Mouse (Mus musculus) lung, embryonic 15.5 days (tissue): ENCODE results near the gene Phf21b. TPM values are rescaled to one million over a fixed set of nuclear protein-coding genes. Genes with fewer than 3 reads are reported as not detected.

Experiments
- ATAC-seq: fragments of 200-750 bp; cut with Nextera tagmentation; 2 replicates; pipeline ENCODE4 v1.8.0; 2017; ENCODE audit warnings: moderate number of reproducible peaks, borderline replicate concordance; ENCODE audit not compliant: low FRiP score, low TSS enrichment; ENCODE audit errors: extremely low read depth
- H3K27ac ChIP-seq: fragments of 300-500 bp; sonication (generic); 2 replicates; pipeline ENCODE4 v1.5.1; 2015; ENCODE audit warnings: moderate library complexity, mild to moderate bottlenecking, inconsistent platforms
- H3K27me3 ChIP-seq: fragments of 300-500 bp; sonication (generic); 2 replicates; pipeline ENCODE4 v1.6.1; 2015; ENCODE audit warnings: inconsistent platforms
- H3K36me3 ChIP-seq: fragments of 300-500 bp; sonication (generic); 2 replicates; pipeline ENCODE4 v1.6.1; 2015; ENCODE audit warnings: inconsistent platforms
- H3K4me1 ChIP-seq: fragments of 300-500 bp; sonication (generic); 2 replicates; pipeline ENCODE4 v1.6.1; 2015; ENCODE audit warnings: inconsistent platforms
- H3K4me2 ChIP-seq: fragments of 300-500 bp; sonication (generic); 2 replicates; pipeline ENCODE4 v1.6.1; 2015; ENCODE audit warnings: inconsistent platforms, mild to moderate bottlenecking, moderate library complexity
- H3K4me3 ChIP-seq: fragments of 300-500 bp; sonication (generic); 2 replicates; pipeline ENCODE4 v1.5.1; 2015; ENCODE audit warnings: mild to moderate bottlenecking, inconsistent platforms
- H3K9ac ChIP-seq: fragments of 300-500 bp; sonication (generic); 2 replicates; pipeline ENCODE4 v1.6.1; 2015; ENCODE audit warnings: inconsistent platforms
- H3K9me3 ChIP-seq: fragments of 300-500 bp; sonication (generic); 2 replicates; pipeline ENCODE4 v1.6.1; 2016; ENCODE audit warnings: inconsistent platforms
- WGBS: fragments of 180-500 bp; shearing (Covaris S2); methylation state at CpG from one replicate; pipeline ENCODE4 v1.1.7; 2015; 5-methylcytosine and 5-hydroxymethylcytosine counted together
- polyA plus RNA-seq: library from polyadenylated mRNA; unstranded; fragments of >200 nt; fragmentation: Nextera tagmentation; extraction: Ambion mirVana; gene quantifications from 2 replicates; pipeline ENCODE4 v1.2.1, GENCODE M21; 2015

Gene Phf21b
- polyA plus RNA-seq, 1 experiment from 2014 or later = 0.24 TPM

- H3K4me2 ChIP-seq = no peak overlapping the region
- no peaks in the 10 kb centered on the region for H3K4me1 ChIP-seq
- H3K9ac ChIP-seq = no peak overlapping the region
- no peaks in the 10 kb centered on the region for H3K27me3 ChIP-seq
- no peaks in the 10 kb centered on the region for H3K9me3 ChIP-seq
- H3K36me3 ChIP-seq = no peaks in the 10 kb centered on the region
- ATAC-seq = no peak
- H3K4me3 ChIP-seq = no peak overlapping the region
- 71% methylated on average over 5 of the region's 5 CpGs for WGBS
- no peak overlapping the region for H3K27ac ChIP-seq
Observed at GRCm38 (mm10) chr15:84811126-84811525, 44.7 kb downstream of the Phf21b start.

GRCm38 (mm10) chr15:84809275-84809952, 46.4 kb downstream of the Phf21b start:
- WGBS = 37% methylated on average over 21 of the region's 21 CpGs
- no peak overlapping the region for H3K27ac ChIP-seq

GRCm38 (mm10) chr15:84803685-84804084, 52.2 kb downstream of the Phf21b start:
- 55% methylated on average over 3 of the region's 3 CpGs for WGBS
- no peaks in the 10 kb centered on the region for H3K4me1 ChIP-seq
- no peak for ATAC-seq
- no peak overlapping the region for H3K4me3 ChIP-seq
- H3K4me2 ChIP-seq = no peak overlapping the region
- H3K9me3 ChIP-seq = no peaks in the 10 kb centered on the region
- no peaks in the 10 kb centered on the region for H3K27me3 ChIP-seq
- no peak overlapping the region for H3K27ac ChIP-seq
- no peaks in the 10 kb centered on the region for H3K36me3 ChIP-seq
- H3K9ac ChIP-seq = no peak overlapping the region

More at GRCm38 (mm10) chr15:84809275-84809952, 46.4 kb downstream of the Phf21b start:
- Histone ChIP-seq H3K4me1 (no peaks in the 10 kb centered on the region), H3K36me3 (no peaks in the 10 kb centered on the region), H3K9me3 (no peaks in the 10 kb centered on the region), H3K4me2 (no peak overlapping the region), H3K9ac (no peak overlapping the region), H3K27me3 (no peaks in the 10 kb centered on the region), H3K4me3 (no peak overlapping the region)
- no peak for ATAC-seq

- H3K4me1 ChIP-seq = no peaks in the 10 kb centered on the region
- WGBS = 80% methylated on average over 5 of the region's 5 CpGs
- H3K9ac ChIP-seq = no peak overlapping the region
- no peak for ATAC-seq
- H3K4me3 ChIP-seq = no peak overlapping the region
- H3K4me2 ChIP-seq = no peak overlapping the region
- H3K27me3 ChIP-seq = no peaks in the 10 kb centered on the region
- H3K27ac ChIP-seq = no peak overlapping the region
- H3K36me3 ChIP-seq = no peaks in the 10 kb centered on the region
- no peaks in the 10 kb centered on the region for H3K9me3 ChIP-seq
Observed at GRCm38 (mm10) chr15:84800132-84800531, 55.7 kb downstream of the Phf21b start.

GRCm38 (mm10) chr15:84793649-84794048, 62.2 kb downstream of the Phf21b start:
- no peaks in the 10 kb centered on the region for H3K27me3 ChIP-seq
- no peak overlapping the region for H3K9ac ChIP-seq
- no peak overlapping the region for H3K4me3 ChIP-seq
- no peak for ATAC-seq
- no peaks in the 10 kb centered on the region for H3K36me3 ChIP-seq
- H3K9me3 ChIP-seq = no peaks in the 10 kb centered on the region
- H3K27ac ChIP-seq = no peak overlapping the region
- WGBS = 72% methylated on average over 5 of the region's 5 CpGs
- H3K4me1 ChIP-seq = no peaks in the 10 kb centered on the region
- no peak overlapping the region for H3K4me2 ChIP-seq

- 85% methylated on average over 10 of the region's 10 CpGs for WGBS
- ATAC-seq = no peak
- H3K4me3 ChIP-seq = no peak overlapping the region
- no peaks in the 10 kb centered on the region for H3K36me3 ChIP-seq
- no peak overlapping the region for H3K9ac ChIP-seq
- no peaks in the 10 kb centered on the region for H3K27me3 ChIP-seq
- no peak overlapping the region for H3K4me2 ChIP-seq
- no peak overlapping the region for H3K27ac ChIP-seq
- H3K4me1 ChIP-seq = no peaks in the 10 kb centered on the region
- no peaks in the 10 kb centered on the region for H3K9me3 ChIP-seq
Observed at GRCm38 (mm10) chr15:84787161-84787560, 68.7 kb downstream of the Phf21b start.

GRCm38 (mm10) chr15:84784812-84785211, 71.0 kb downstream of the Phf21b start:
- WGBS = 94% methylated on average over 16 of the region's 16 CpGs
- H3K27ac ChIP-seq = no peak overlapping the region
- no peaks in the 10 kb centered on the region for H3K4me1 ChIP-seq
- H3K9me3 ChIP-seq = no peaks in the 10 kb centered on the region
- no peaks in the 10 kb centered on the region for H3K36me3 ChIP-seq
- H3K27me3 ChIP-seq = no peaks in the 10 kb centered on the region
- no peak overlapping the region for H3K9ac ChIP-seq
- no peak overlapping the region for H3K4me2 ChIP-seq
- no peak overlapping the region for H3K4me3 ChIP-seq
- no peak for ATAC-seq

- no peak for ATAC-seq
- Histone ChIP-seq H3K9me3 (no peaks in the 10 kb centered on the region), H3K27ac (no peak overlapping the region), H3K4me1 (no peaks in the 10 kb centered on the region), H3K36me3 (no peaks in the 10 kb centered on the region), H3K4me2 (no peak overlapping the region), H3K27me3 (no peaks in the 10 kb centered on the region), H3K4me3 (no peak overlapping the region), H3K9ac (no peak overlapping the region)
- WGBS = 43% methylated on average over 5 of the region's 5 CpGs
Observed at GRCm38 (mm10) chr15:84778587-84778986, 77.3 kb downstream of the Phf21b start.

GRCm38 (mm10) chr15:84775421-84776174, 80.3 kb downstream of the Phf21b start:
- no peak overlapping the region for H3K9ac ChIP-seq
- no peak for ATAC-seq
- H3K4me2 ChIP-seq = no peak overlapping the region
- H3K36me3 ChIP-seq = no peaks in the 10 kb centered on the region
- no peaks in the 10 kb centered on the region for H3K27me3 ChIP-seq
- no peaks in the 10 kb centered on the region for H3K9me3 ChIP-seq
- H3K4me1 ChIP-seq = no peaks in the 10 kb centered on the region
- H3K27ac ChIP-seq = no peak overlapping the region
- WGBS = 37% methylated on average over 20 of the region's 20 CpGs
- no peak overlapping the region for H3K4me3 ChIP-seq

GRCm38 (mm10) chr15:84772191-84773111, 83.4 kb downstream of the Phf21b start:
- Histone ChIP-seq H3K4me3 (no peak overlapping the region), H3K27ac (no peak overlapping the region), H3K9ac (no peak overlapping the region), H3K27me3 (no peaks in the 10 kb centered on the region), H3K9me3 (no peaks in the 10 kb centered on the region), H3K4me2 (no peak overlapping the region), H3K4me1 (no peaks in the 10 kb centered on the region), H3K36me3 (no peaks in the 10 kb centered on the region)
- no peak for ATAC-seq
- 72% methylated on average over 21 of the region's 21 CpGs for WGBS

- no peaks in the 10 kb centered on the region for H3K4me1 ChIP-seq
- no peaks in the 10 kb centered on the region for H3K9me3 ChIP-seq
- WGBS = 60% methylated on average over 11 of the region's 11 CpGs
- no peak overlapping the region for H3K27ac ChIP-seq
- no peak overlapping the region for H3K4me2 ChIP-seq
- H3K27me3 ChIP-seq = no peaks in the 10 kb centered on the region
- no peaks in the 10 kb centered on the region for H3K36me3 ChIP-seq
- no peak overlapping the region for H3K9ac ChIP-seq
- ATAC-seq = no peak
- no peak overlapping the region for H3K4me3 ChIP-seq
Observed at GRCm38 (mm10) chr15:84769641-84770341, 86.1 kb downstream of the Phf21b start.
